Mouse (Mus musculus) ES-CJ7 (cell line): ENCODE data around the gene Hmgb4.

Experiments used
- DNase-seq: peaks from one replicate; pipeline ENCODE4 v3.0.0; 2011; ENCODE audit warnings: low read depth, low spot score

The Hmgb4 gene

GRCm38 (mm10) chr4:128227377-128228316 is 33.1 kb downstream of the Hmgb4 start:
- DNase-seq: no peak

GRCm38 (mm10) chr4:128224453-128224852 is 36.3 kb downstream of the Hmgb4 start:
- DNase-seq: no peak

- DNase-seq: no peak
Observed at GRCm38 (mm10) chr4:128217991-128218595, 42.7 kb downstream of the Hmgb4 start.
